Mouse (Mus musculus): ENCODE results near the gene Mtfp1.

- TF ChIP-seq CTCF (IDR thresholded peaks at IDR 0.05; ENCODE audit: borderline replicate concordance, insufficient read depth, low read length) (no peak), POLR2A (IDR thresholded peaks at IDR 0.05; ENCODE audit: low read depth, low read length) (no peak)
These were observed 26.4 kb upstream of the Mtfp1 start for GRCm38 (mm10) chr11:4121691-4122090.
